Mouse (Mus musculus) spleen, adult 10 weeks (tissue): Measurements from ENCODE around the gene Riok2. TPM values are rescaled to one million over a fixed set of nuclear protein-coding genes. Genes with fewer than 3 reads are reported as not detected.

ENCODE experiments used
- polyA plus RNA-seq: library from polyadenylated mRNA; stranded (reverse); fragments of 350-450 nt; fragmentation: Illumina TruSeq; extraction: RNeasy Lipid Tissue Mini Kit (QIAGEN cat#74804); gene quantifications from one replicate; pipeline ENCODE4 v1.2.3, GENCODE M21; 2015; ENCODE audit warnings: low replicate concordance; ENCODE audit not compliant: insufficient read depth

Riok2 gene
- polyA plus RNA-seq, result 34.9 TPM

DNA sequence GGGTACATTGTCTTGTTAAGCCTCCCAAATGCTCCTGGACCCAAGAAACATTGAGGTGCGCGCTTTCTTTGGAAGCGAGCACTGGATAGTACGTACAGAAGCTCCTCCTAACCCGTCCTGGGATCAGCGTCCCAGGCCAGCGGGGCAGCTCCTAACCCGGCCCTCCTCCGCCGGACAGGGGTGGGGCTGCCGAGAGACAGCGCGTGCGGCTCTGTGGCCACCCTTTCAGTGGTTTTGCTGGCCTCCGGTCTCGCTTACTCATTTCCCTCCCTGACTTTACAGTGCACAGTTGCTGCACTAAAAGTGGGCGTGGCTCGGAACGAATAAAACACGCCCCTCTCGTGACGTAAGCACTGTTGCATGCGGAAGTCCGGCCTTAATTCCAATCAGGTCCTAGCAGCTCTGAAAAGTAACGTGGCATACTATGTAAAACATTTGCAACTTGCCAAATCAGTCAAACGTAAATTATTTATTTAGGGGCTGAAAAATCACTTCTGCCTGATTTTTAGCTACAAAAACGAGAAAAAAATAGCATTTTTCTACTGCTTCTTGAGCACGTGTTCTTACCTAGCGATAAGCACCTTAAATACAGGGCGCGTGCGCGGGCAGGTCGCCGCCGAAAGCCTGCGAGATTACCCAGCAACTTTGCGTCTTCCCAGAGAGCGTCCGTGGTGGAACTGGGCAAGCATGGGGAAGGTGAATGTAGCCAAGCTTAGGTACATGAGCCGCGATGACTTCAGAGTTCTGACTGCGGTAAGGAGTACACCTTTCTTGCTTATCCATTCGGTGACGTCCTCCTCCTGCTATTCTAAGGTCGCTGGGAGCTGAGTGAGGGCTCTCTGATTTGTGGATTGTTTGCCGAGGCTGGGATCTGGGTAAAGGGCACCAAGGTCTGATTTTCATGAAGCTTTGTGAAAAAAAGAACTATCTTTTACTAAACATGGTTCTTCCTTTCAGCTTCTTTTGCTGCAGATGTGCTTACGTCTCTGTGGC, at the start of gene Riok2:
Gene Riok2 (plus strand): TSS at position 392 of the 993 bp plus-strand sequence.

DNA sequence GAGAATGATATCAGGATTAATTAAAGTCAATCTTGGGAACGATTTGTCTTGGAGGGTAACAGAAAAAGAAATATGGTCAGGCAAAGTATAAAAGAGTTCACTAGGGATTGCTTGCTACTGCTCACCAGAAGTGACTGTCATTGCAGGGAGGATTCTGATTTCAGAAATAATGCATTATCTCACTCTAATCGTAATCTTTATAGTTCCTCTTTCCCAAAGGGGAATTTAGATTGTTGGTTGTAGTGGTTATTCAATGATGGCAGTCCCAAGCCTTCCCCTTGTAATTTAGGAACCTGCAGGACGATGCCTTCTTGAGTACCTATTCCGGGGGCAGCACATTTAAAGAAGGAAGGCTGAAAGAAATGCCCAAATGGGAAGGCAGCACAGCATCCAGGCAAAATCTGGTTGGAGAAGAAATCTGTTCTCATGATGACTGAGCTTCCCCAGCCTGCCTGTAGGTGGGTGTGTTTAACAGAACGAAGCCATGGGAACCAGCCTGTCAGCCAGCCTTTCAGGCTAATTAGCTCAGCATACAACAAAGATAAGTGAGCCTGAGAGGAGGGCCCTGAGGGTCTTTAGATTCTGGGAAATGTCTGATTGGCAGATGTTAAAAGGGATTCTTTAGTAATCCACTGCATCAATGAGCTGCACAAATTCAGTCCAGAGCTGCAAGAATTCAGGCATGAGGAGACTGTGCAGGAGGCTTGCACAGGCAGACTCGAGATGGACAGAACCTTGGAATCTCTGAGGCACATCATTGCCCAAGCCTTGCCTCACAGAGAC, 28.3 kb downstream of the Riok2 start, which contains the start of gene Lix1:
Gene Lix1 (plus strand): TSS at position 451 of the 783 bp plus-strand sequence.

Other genes with a start within 250 kb of the Riok2 start
- 1.5 TPM for gene Lix1, start 28.4 kb downstream of the Riok2 start, polyA plus RNA-seq